In the genomic region with DNA sequence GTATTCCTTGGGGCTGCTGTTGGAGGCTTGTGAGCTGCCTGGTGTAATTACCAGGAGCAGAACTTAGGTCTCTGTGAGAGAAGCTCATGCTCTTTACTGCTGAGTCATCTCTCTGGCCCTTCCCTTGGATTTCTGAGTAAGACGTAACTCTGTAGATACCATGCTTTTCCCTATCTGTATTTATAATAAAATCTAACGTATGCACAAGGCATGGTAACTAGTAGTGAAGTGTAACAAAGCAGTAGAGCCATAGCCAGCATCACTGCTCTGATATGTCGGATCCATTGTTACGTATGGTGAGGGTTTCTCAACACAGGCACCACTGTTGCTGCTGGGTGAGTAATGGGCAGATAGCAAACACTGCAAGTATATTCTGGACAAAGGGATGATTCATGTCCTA, we compare ENCODE assay signal across 24 mouse cellular contexts. TPM values are rescaled to one million over a fixed set of nuclear protein-coding genes. Genes with fewer than 3 reads are reported as not detected.
DNase-seq lines count a peak whose midpoint lies in the region; ATAC-seq and TF ChIP-seq lines count a peak whose summit lies in the region.
"Had no signal": no experiment of that assay in that cellular context is flagged by ENCODE, and none has a peak within 500 bp of the region (broad histone marks: within the 10 kb centered on the region; RNA-seq: fewer than 3 reads in every experiment).

No protein-coding gene starts in this region.

- peak overlapping the region; percentile 31; the same call in 1 of the 2 replicates for H3K27ac ChIP-seq in liver, embryonic 15.5 days (replicated peaks)
- no peak overlapping the region for H3K27ac ChIP-seq in intestine, postnatal 0 days (ENCODE audit: low read depth, low read length)
- H3K27ac ChIP-seq: embryonic facial prominence, embryonic 10.5 days; limb, embryonic 12.5 days; midbrain, embryonic 12.5 days; neural tube, embryonic 13.5 days had no signal

- H3K9me3 ChIP-seq in liver, embryonic 15.5 days (replicated peaks) = no peaks in the 10 kb centered on the region
- no peaks in the 10 kb centered on the region for H3K9me3 ChIP-seq in intestine, postnatal 0 days (ENCODE audit: control insufficient read depth)
- H3K9me3 ChIP-seq: embryonic facial prominence, embryonic 10.5 days; limb, embryonic 12.5 days; midbrain, embryonic 12.5 days; neural tube, embryonic 13.5 days had no signal

- ATAC-seq in erythroblast, adult 5-6 weeks (replicated peaks; ENCODE audit: low FRiP score, poor library complexity, severe bottlenecking) = peak; percentile 70
- ATAC-seq in liver, embryonic 15.5 days (ENCODE audit: insufficient read depth) = peak; percentile 73
- no peak for ATAC-seq in intestine, postnatal 0 days
- ATAC-seq: forebrain, embryonic 14.5 days; hindbrain, embryonic 16.5 days; intestine, embryonic 16.5 days had no signal

- no peak overlapping the region for H3K4me2 ChIP-seq in liver, embryonic 15.5 days
- no peak overlapping the region for H3K4me2 ChIP-seq in intestine, postnatal 0 days (replicated peaks; ENCODE audit: low read depth)
- H3K4me2 ChIP-seq: limb, embryonic 12.5 days; lung, embryonic 14.5 days; midbrain, embryonic 12.5 days; neural tube, embryonic 13.5 days had no signal

- H3K36me3 ChIP-seq in liver, embryonic 15.5 days (replicated peaks) = peaks cover 78% of the 10 kb centered on the region
- no peaks in the 10 kb centered on the region; the same call in 1 of the 2 replicates for H3K36me3 ChIP-seq in intestine, postnatal 0 days (ENCODE audit: control insufficient read depth, insufficient read depth)
- H3K36me3 ChIP-seq: midbrain, embryonic 12.5 days had no signal

- H3K9ac ChIP-seq in liver, embryonic 15.5 days = no peak overlapping the region
- no peak overlapping the region for H3K9ac ChIP-seq in intestine, postnatal 0 days (ENCODE audit: low read depth, low read length)
- H3K9ac ChIP-seq: limb, embryonic 12.5 days; lung, embryonic 14.5 days; midbrain, embryonic 12.5 days; neural tube, embryonic 13.5 days had no signal

- H3K4me3 ChIP-seq in liver, embryonic 15.5 days (replicated peaks) = no peak overlapping the region
- H3K4me3 ChIP-seq in intestine, postnatal 0 days (ENCODE audit: low read depth, low read length) = no peak overlapping the region
- H3K4me3 ChIP-seq: embryonic facial prominence, embryonic 10.5 days; erythroblast, embryonic 14.5 days; limb, embryonic 12.5 days; midbrain, embryonic 12.5 days; neural tube, embryonic 13.5 days had no signal

- H3K4me1 ChIP-seq in liver, embryonic 15.5 days (replicated peaks) = peaks cover 17% of the 10 kb centered on the region
- no peaks in the 10 kb centered on the region for H3K4me1 ChIP-seq in intestine, postnatal 0 days (replicated peaks; ENCODE audit: control insufficient read depth, insufficient read depth, low read length)
- H3K4me1 ChIP-seq: embryonic facial prominence, embryonic 10.5 days; limb, embryonic 12.5 days; midbrain, embryonic 12.5 days; neural tube, embryonic 13.5 days had no signal

- DNase-seq in 416B (ENCODE audit: low read depth) (peak; percentile 51), NIH3T3 (ENCODE audit: low read depth) (peak; percentile 66)
- no peak for DNase-seq in kidney, adult 8-10 months
- DNase-seq in T-cell, adult 2 months (ENCODE audit: low spot score) = no peak
- no peak for DNase-seq in heart, adult 8-10 months (ENCODE audit: low spot score)
- DNase-seq: cerebellum, adult 18-20 months; gastrocnemius, postnatal 14 days; heart, adult 18-20 months; heart, postnatal 4 days; kidney, postnatal 14 days; layer of hippocampus, adult 9-11 months; lung, embryonic 14.5 days; lung, postnatal 36 days had no signal

- TF ChIP-seq CTCF in intestine, postnatal 0 days (IDR thresholded peaks at IDR 0.05; ENCODE audit: low read depth) = no peak

- WGBS in liver, embryonic 15.5 days (ENCODE audit: insufficient replicate concordance) = 57% methylated on average over 4 of the region's 4 CpGs
- 84% methylated on average over 4 of the region's 4 CpGs for WGBS in intestine, postnatal 0 days

- no peaks in the 10 kb centered on the region for H3K27me3 ChIP-seq in liver, embryonic 15.5 days
- no peaks in the 10 kb centered on the region for H3K27me3 ChIP-seq in intestine, postnatal 0 days (replicated peaks; ENCODE audit: control insufficient read depth, insufficient read depth, low read length)
- H3K27me3 ChIP-seq: limb, embryonic 12.5 days; midbrain, embryonic 12.5 days; neural tube, embryonic 13.5 days had no signal

RNA-seq across cellular contexts. Expression of a gene that starts 34.2 kb away (rescaled TPM):
- 2,131 and 2,183 TPM in 2 replicates for total RNA-seq in erythroblast, adult 5-6 weeks (2015; ENCODE audit: low replicate concordance)
- total RNA-seq in erythroblast, adult 5-6 weeks (2017; ENCODE audit: low replicate concordance) = 2,463 and 2,483 TPM in 2 replicates
- 34.2 and 41.6 TPM in 2 replicates for polyA plus RNA-seq in liver, embryonic 15.5 days (2015; fragmentation: Nextera tagmentation; extraction: Ambion mirVana)
- polyA plus RNA-seq in intestine, postnatal 0 days (2015; fragmentation: Nextera tagmentation; extraction: Ambion mirVana) = 2.8 and 3.1 TPM in 2 replicates
- total RNA-seq in heart, adult 8-10 months (2022) = 1 to 10 TPM; 5.7 to 8.5 (median 6.3) TPM

Comparison
In these comparisons a context has a peak if more than half of its experiments do, and no peak if none do; other contexts are left out.
1. DNase-seq: peak in 416B (single experiment) and NIH3T3 (single experiment); none in kidney, adult 8-10 months (0 of 2), T-cell, adult 2 months (single experiment) and heart, adult 8-10 months (single experiment).
2. RNA of a gene that starts 34.2 kb away (total RNA-seq): 2,131 to 2,483 TPM in erythroblast, adult 5-6 weeks; 5.7 to 8.5 TPM in heart, adult 8-10 months; every median in the first group is over 100 times any median in the second.